Mouse (Mus musculus): Measurements from ENCODE around the gene Cdhr3.
A peak's percentile ranks its signal among the peaks of the same experiment; 100 is the strongest.

The Cdhr3 gene

DNA sequence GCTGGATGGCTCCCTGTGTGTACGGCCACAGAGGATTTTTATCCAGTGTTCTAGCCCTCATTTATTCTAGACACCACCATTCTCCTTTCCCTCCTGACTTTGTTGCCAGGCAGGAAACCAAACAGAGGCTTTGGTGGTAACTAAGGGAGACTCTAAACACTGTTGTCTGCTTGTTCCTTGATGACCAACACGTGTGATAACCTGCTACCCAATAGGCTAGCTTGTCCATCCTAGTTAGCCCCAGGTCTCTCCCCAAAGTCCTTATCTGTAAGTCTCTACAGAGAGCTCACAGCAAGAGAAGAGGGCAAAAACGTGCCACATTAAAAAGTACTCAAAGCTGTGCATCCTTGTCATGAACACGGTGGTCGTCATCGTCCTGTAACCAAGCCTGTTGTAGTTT is at the start of gene Cdhr3:
TSS of gene Cdhr3 (minus strand) at position 101 of the 400 bp plus-strand sequence.
- DNase-seq = no peak

DNA sequence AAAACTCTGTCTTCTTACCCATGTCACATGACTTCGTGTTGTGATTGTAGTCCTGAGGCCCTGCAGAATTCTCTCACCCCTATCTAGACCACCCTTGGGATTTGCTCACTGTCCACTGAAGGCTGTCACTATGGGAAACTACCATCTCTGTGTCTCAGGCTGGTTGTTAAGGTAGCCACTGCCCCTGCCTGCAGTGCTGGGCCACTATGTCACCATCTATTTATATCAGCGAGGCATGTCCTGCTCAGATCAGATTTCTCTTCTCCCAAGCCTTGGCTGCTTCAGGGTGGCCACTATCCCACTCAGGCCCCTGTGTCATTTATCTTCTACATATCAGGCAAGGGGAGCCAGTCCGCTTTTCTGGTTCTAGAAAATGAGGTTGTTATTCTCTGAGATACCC is 46.4 kb upstream of the Cdhr3 start:
- no peak for DNase-seq

DNA sequence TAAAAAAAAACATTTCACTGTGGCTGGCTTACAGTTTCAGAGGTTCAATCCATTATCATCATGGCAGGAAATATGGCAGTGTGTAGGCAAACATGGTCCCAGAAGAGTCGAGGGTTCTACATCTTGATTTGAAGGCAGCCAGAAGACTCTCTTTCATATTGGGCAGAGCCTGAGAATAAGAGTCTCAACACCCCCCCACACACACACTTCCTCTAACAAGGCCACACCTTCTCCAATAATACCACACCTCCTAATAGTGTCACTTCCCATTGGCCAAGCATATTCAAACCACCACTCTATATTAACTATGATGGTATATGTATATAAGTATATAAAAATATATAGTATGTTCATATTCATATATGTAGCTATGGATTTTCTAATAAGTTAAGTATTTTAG is 45.2 kb upstream of the Cdhr3 start:
- no peak for DNase-seq

DNA sequence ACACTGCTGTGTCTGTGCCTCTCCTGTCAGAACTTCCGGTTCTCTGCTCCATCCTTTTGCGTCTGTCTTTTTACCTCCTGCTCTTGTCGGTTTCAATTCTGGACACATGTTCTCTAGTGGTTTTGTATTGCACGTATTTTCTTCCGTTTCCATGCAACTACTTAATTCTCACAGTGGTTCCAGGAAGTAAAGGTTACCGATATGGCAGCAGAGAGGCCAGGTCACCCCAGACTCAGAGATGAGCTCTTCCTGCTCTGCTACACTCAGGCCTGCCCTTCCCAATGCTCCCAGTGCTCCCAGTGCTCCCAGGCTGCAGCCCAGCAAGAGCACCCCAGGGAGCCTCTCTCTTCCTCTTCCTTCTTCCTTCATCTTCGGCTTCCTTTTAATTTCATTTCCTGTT is 39.1 kb upstream of the Cdhr3 start:
- DNase-seq = no peak

DNA sequence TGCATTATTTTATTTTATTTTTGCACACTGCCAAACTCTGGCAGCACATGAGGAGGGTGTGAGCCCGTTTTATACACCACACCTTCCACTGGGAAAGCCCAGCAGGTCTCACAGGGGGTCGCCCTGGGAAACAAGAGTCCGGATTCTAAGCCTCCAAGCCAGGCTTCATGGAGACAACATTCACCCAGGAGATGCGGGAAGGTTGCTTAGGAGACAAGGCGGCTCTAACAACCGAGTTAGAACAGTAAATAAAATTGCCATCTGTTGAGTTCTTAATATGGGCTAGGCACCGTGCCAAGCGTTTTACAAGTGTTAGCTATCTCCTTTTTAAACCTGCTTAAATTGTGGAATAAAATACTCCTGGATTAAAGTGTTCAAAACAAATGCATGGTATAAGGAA is 37.7 kb upstream of the Cdhr3 start:
- DNase-seq = no peak

- DNase-seq = peak; percentile 29
These were observed 36.7 kb upstream of the Cdhr3 start for GRCm38 (mm10) chr12:33129410-33129809.

DNA sequence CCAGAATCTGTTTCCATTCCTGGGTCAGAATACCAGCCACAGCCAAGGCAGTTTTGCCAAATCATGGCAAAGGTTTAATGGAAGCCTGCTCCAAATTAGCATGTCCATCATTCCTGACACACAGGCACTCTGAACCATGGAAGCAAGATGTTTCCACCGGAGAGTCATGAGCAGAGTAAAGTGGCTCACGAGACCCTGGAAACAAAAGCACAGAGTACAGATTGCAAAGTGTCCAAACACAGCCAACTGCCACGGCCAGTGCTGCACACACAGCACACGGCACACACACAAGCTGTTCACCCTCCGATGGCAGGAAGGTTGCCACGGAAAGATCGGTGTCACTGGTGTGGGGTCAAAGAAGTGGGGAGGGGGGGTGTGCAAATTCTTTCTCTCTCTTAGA is 36.0 kb upstream of the Cdhr3 start:
- DNase-seq = no peak

- DNase-seq = no peak
These were observed 35.4 kb upstream of the Cdhr3 start for GRCm38 (mm10) chr12:33128121-33128520.

DNA sequence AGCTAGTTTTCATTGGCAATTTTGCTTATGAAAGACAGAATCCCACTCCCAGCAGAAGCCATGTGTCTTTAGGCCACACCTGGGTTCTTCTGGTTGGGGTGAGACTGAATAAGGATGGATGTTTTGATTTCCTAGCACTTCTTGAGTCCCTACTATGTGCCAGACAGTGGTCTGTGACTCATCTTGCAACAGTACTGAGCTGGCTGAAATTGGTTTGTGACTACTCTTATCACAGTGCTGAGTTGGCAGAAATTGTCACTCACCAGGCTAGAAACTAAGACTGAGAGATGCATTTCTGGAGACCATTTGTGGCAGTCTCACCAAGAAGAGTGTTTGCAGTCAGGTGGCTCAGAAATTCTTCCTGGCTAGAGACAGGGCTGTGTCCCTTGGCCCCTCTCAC is 33.6 kb upstream of the Cdhr3 start:
- DNase-seq = no peak

- no peak for DNase-seq
These were observed 33.0 kb upstream of the Cdhr3 start for GRCm38 (mm10) chr12:33125594-33126227.

- DNase-seq = no peak
These were observed 26.1 kb upstream of the Cdhr3 start for GRCm38 (mm10) chr12:33118624-33119301.

GRCm38 (mm10) chr12:33110894-33111471 is 18.3 kb upstream of the Cdhr3 start:
- DNase-seq = peak; percentile 53

- peak; percentile 25 for DNase-seq
These were observed 16.9 kb upstream of the Cdhr3 start for GRCm38 (mm10) chr12:33109531-33109930.

DNA sequence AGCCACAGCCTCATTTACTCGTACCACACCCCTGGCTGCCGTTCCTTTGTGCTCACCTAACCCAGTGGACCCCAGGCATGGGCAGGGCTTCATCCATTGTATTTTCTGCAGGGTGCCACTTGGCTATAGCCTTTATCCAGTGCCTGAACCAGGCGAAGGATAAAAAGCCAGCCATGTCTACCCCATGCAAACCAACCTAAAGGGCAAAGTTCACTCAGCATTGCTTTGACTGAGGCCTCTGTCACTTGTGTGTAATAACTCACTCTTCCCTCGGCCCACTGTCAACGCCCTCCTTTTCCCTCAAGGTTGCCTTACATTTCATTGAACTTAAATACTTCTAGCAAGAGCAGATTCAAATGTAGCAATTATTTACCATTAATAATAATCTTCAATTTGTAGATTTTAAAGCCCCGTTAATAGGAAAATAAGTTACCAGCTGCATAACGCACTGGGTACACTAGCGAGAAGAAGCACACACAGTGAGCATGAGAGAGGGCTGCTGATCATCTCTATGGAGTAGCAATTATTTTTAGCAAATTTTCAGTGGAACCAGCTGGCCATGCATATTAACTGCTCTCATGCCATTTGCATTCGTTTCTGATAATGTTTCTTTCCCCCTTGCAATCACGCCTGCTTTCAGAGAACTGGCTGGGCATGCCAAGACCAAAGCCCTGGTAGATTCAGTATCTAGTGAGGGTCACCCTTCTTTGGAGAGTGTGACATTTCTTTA is 13.9 kb upstream of the Cdhr3 start:
- DNase-seq = no peak

DNA sequence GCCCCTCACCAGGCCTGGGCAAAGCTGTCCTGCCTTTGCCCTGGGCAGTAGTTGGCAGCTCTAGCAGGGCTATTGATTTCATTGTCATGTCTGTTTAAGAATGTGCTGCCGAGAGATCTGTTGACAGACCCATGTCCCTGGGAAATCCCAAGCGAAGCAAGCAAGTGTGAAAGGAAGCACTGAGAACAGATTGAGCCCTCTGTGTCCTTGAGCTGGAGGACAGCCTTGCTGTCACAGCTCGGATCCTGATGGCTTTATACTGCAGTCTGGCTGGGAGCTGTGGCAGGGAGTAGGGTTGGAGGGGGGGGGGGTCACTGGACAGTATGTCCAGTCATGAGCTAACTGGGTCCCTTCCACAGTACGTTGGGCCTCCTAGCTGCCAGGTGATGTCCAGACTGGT is 13.0 kb upstream of the Cdhr3 start:
- no peak for DNase-seq

GRCm38 (mm10) chr12:33102342-33103115 is 9.9 kb upstream of the Cdhr3 start:
- DNase-seq = peak; percentile 5

- DNase-seq = no peak
These were observed 9.0 kb upstream of the Cdhr3 start for GRCm38 (mm10) chr12:33101627-33102026.

DNA sequence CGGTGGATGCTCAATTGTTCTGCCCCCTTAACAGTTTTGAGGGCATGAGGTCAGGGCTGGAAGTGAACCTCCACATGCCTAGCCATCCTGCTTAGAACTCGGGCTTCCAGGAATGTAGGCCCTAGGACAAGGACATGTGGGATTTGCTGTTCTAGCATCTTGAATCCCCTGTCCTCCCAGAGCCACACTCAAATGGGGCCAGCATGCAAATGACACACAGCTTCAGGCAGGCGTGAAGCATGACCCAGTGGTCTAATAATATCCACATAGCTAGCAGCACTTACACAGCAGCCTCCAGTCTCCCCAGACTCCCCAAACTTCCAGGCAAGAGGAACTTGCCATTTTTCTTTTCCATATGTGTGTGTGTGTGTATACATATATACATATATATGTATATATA is 3.3 kb upstream of the Cdhr3 start:
- DNase-seq = no peak

DNA sequence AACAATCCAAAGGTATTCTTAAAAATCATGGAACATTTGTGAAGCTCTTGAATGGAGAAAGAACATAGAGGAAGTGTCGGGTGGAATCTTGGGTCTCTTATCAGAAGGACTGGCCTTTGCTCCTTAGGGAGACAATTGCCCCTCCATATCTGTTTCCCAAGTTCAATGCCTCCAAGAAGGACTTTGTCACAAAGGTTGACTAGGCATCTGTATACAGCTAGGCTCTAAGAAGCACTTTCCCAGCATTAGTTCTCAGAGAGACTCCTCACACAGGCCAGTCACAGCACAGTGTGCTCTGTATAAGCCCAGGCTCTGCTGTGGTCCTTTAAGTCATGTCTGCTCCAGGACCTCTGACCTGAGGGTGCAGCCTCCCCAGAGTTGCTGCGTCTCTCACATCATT is 479 bp downstream of the Cdhr3 start:
- no peak for DNase-seq

DNA sequence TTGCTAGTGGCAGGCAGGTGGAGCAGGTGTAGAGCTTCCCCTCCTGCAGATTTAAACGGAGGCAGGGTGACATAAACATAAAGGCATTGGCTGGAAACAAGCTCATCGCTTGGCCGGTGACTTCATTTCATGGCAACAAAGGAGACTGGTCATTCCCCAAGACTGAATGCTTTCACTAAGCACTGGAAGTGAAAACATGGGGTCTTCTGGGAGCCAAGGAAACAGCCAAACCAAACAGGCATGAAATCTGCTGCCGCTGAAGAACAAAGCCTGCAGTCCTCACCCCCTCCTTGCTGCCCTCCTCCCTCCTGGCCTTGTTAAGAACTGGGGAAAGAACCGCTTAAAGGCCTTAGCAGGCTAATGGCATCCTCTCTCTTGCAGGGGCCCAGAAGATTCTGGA is 6.5 kb downstream of the Cdhr3 start:
- DNase-seq = no peak

DNA sequence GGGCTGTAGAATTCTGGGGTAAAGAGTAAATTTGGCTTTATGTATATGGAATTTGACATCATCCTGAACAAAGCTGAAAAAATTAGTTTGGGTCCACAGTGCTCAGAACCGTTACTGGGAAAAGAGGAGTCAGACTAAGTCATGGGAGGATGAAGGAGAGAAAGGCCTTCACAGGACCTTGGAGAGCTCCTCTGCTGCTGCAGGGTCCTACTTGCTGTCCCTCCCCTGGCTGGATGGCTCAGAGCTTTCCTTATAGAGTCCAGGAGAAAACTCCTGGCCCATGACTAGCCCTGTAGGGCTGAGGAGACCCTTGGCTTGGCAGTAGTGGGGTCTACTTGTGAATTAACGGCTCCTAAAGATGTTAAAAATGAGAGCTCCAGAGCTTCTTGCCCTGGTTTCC is 8.0 kb downstream of the Cdhr3 start:
- peak; percentile 51 for DNase-seq

GRCm38 (mm10) chr12:33083362-33083761 is 9.3 kb downstream of the Cdhr3 start:
- DNase-seq = peak; percentile 59

DNA sequence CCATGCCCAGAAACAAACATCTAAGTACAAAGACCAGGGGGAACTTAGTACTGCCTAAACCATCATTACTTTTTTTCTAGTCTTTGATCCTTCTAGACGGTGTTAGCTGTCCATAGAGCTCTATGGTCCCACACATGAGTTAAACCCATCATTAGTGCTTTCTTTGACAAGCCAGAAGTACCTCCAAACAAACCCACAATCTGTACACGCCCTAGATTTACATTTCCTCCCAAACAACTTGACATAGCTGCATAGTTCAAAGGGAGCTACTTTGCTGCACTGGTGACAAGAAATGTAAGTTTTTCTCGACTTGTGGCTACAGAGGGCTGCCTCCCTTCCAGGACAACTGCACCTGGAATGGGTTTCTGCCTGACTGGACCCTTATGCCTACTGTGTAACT is 16.4 kb downstream of the Cdhr3 start:
- no peak for DNase-seq

Data from kidney, postnatal 14 days (tissue).